Mouse (Mus musculus): ENCODE data around the gene Hist1h1d.
"Not testable (repeated sequence)": the region's sequence is repeated elsewhere in the genome, so short reads cannot be mapped to it uniquely, and the experiment has no call there.

The Hist1h1d gene

GRCm38 (mm10) chr13:23591886-23592285 is 38.8 kb downstream of the Hist1h1d start:
- DNase-seq (ENCODE audit: low read depth, low spot score) = not testable (repeated sequence)

- DNase-seq (ENCODE audit: low read depth, low spot score) = no peak
Measured at GRCm38 (mm10) chr13:23592614-23593013, 39.6 kb downstream of the Hist1h1d start.

GRCm38 (mm10) chr13:23593051-23593770 is 40.1 kb downstream of the Hist1h1d start:
- no peak for DNase-seq (ENCODE audit: low read depth, low spot score)

GRCm38 (mm10) chr13:23595185-23595584 is 42.1 kb downstream of the Hist1h1d start:
- no peak for DNase-seq (ENCODE audit: low read depth, low spot score)

- no peak for DNase-seq (ENCODE audit: low read depth, low spot score)
Measured at GRCm38 (mm10) chr13:23595622-23596372, 42.7 kb downstream of the Hist1h1d start.

GRCm38 (mm10) chr13:23597957-23598356 is 44.9 kb downstream of the Hist1h1d start:
- no peak for DNase-seq (ENCODE audit: low read depth, low spot score)

GRCm38 (mm10) chr13:23603182-23603699 is 50.2 kb downstream of the Hist1h1d start:
- no peak for DNase-seq (ENCODE audit: low read depth, low spot score)

GRCm38 (mm10) chr13:23604452-23604851 is 51.4 kb downstream of the Hist1h1d start:
- DNase-seq (ENCODE audit: low read depth, low spot score) = no peak

GRCm38 (mm10) chr13:23605052-23605451 is 52.0 kb downstream of the Hist1h1d start:
- DNase-seq (ENCODE audit: low read depth, low spot score) = no peak

GRCm38 (mm10) chr13:23609209-23609608 is 56.1 kb downstream of the Hist1h1d start:
- no peak for DNase-seq (ENCODE audit: low read depth, low spot score)

- DNase-seq (ENCODE audit: low read depth, low spot score) = no peak
Measured at GRCm38 (mm10) chr13:23609844-23610243, 56.8 kb downstream of the Hist1h1d start.

Measured in telencephalon, adult 2 months (tissue).